Mouse (Mus musculus) midbrain, embryonic 16.5 days (tissue): ENCODE data around the gene Atp5g2. TPM values are rescaled to one million over a fixed set of nuclear protein-coding genes. Genes with fewer than 3 reads are reported as not detected.

Experiments
- ATAC-seq: fragments of 200-750 bp; cut with Nextera tagmentation; 2 replicates; pipeline ENCODE4 v1.8.0; 2017; ENCODE audit warnings: moderate TSS enrichment
- H3K27ac ChIP-seq: fragments of 300-500 bp; sonication (generic); 2 replicates; pipeline ENCODE4 v1.5.1; 2014; ENCODE audit warnings: mild to moderate bottlenecking, low read length, mixed read lengths
- H3K27me3 ChIP-seq: fragments of 300-500 bp; sonication (generic); 2 replicates; pipeline ENCODE4 v1.6.1; 2014; ENCODE audit warnings: low read depth, low read length, mixed read lengths; ENCODE audit not compliant: control insufficient read depth, insufficient read depth
- H3K36me3 ChIP-seq: fragments of 300-500 bp; sonication (generic); 2 replicates; pipeline ENCODE4 v1.6.1; 2014; ENCODE audit warnings: mild to moderate bottlenecking, low read length, moderate library complexity, mixed read lengths; ENCODE audit not compliant: control insufficient read depth, insufficient read depth
- H3K4me1 ChIP-seq: fragments of 300-500 bp; sonication (generic); 2 replicates; pipeline ENCODE4 v1.6.1; 2014; ENCODE audit warnings: mild to moderate bottlenecking, low read length, mixed read lengths; ENCODE audit not compliant: control insufficient read depth, insufficient read depth
- H3K4me2 ChIP-seq: fragments of 300-500 bp; sonication (generic); 2 replicates; pipeline ENCODE4 v1.6.1; 2014; ENCODE audit warnings: mild to moderate bottlenecking, low read length, mixed read lengths
- H3K4me3 ChIP-seq: fragments of 300-500 bp; sonication (generic); 2 replicates; pipeline ENCODE4 v1.5.1; 2014; ENCODE audit warnings: low read depth, mild to moderate bottlenecking, low read length, moderate library complexity, mixed read lengths
- H3K9ac ChIP-seq: fragments of 300-500 bp; sonication (generic); 2 replicates; pipeline ENCODE4 v1.6.1; 2014; ENCODE audit warnings: low read depth, low read length, mixed read lengths
- H3K9me3 ChIP-seq: fragments of 300-500 bp; sonication (generic); replicated peaks from 2 replicates; pipeline ENCODE4 v1.6.1; 2014; ENCODE audit warnings: mild to moderate bottlenecking, low read length, mixed read lengths; ENCODE audit not compliant: control insufficient read depth, poor library complexity, severe bottlenecking
- WGBS: fragments of 180-500 bp; shearing (Covaris S2); extraction: QIAGEN DNeasy Blood & Tissue Kit; methylation state at CpG from one replicate; pipeline ENCODE4 v1.1.7; 2014; 5-methylcytosine and 5-hydroxymethylcytosine counted together
- polyA plus RNA-seq: library from polyadenylated mRNA; unstranded; fragments of >200 nt; fragmentation: Nextera tagmentation; extraction: Ambion mirVana; gene quantifications from 2 replicates; pipeline ENCODE4 v1.2.1, GENCODE M21; 2015

Atp5g2 gene
- polyA plus RNA-seq, result 46.9 and 49.8 TPM in 2 replicates

DNA sequence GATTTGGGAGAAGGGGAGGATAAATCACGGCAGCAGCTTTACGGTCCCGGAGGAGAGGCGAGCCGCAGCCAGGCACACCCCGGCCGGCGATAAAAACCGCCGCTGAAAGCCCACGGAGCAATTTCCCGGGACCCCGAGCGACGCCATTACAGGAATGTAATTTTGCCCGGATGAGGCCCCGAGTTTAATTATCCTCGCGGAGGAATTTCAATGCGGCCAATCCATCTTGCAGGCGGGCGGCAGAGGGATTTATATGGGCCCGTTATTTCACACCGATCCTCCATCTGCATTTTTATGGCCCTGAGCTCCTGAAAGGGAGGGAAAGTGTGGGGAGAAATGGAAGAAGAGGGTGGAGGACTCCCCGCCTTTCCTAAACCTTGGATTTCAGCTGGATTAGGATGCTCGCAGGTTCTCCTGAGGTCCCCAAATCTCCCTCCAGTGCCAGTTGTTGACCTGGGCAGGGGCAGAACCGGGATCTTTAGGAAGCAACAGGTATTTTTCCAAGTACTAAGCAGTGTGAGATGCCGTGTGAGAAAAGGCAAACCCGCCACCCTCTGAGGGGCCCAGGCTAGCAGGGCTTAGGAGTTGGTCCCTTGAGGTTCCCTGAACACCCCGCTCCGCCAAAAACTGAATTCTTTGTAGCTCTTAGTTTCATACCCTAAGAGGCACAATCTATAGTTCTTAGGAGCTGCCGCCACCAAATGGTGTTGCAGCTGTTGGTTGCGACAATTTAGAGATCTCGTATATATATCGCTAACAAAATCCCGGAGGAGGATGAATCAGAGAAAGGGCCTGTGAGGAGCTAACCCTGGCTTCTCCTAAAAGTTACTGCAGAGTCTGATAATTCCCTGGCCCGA is at the start of gene Atp5g2:
Atp5g2 (minus strand) TSS at position 138 of the 857 bp plus-strand sequence.
- ATAC-seq, result no peak
- Histone ChIP-seq H3K36me3 (0 out of 2 replicates have a peak, but pooled peaks cover under 1% of the 10 kb centered on the region), H3K4me1 (peaks cover 35% of the 10 kb centered on the region), H3K4me2 (peak within 1 kb of the TSS; percentile 75), H3K27ac (peak within 1 kb of the TSS; percentile 97), H3K27me3 (no peaks in the 10 kb centered on the region), H3K9ac (peak within 1 kb of the TSS; percentile 73), H3K9me3 (no peaks in the 10 kb centered on the region), H3K4me3 (peak within 1 kb of the TSS; percentile 45)
- under 1% methylated on average over 37 of the region's 37 CpGs for WGBS

- peak overlapping the region; percentile 60 for H3K27ac ChIP-seq
- peak overlapping the region; percentile 75 for H3K4me2 ChIP-seq
- H3K4me1 ChIP-seq, result peaks cover 12% of the 10 kb centered on the region
- H3K9ac ChIP-seq, result peak overlapping the region; percentile 75
- peak overlapping the region; percentile 79 for H3K4me3 ChIP-seq
- 0 out of 2 replicates have a peak, but pooled peaks have one; percentile 14 for ATAC-seq
- no peaks in the 10 kb centered on the region for H3K9me3 ChIP-seq
- 20% methylated on average over 14 of the region's 14 CpGs for WGBS
- peaks cover 17% of the 10 kb centered on the region for H3K36me3 ChIP-seq
- no peaks in the 10 kb centered on the region for H3K27me3 ChIP-seq
Observed at GRCm38 (mm10) chr15:102721016-102721898, 49.1 kb upstream of the Atp5g2 start.

GRCm38 (mm10) chr15:102716132-102716531 is 44.0 kb upstream of the Atp5g2 start:
- Histone ChIP-seq H3K27ac (no peak overlapping the region), H3K4me3 (no peak overlapping the region), H3K27me3 (no peaks in the 10 kb centered on the region), H3K36me3 (peaks cover 53% of the 10 kb centered on the region), H3K4me1 (peaks cover 7% of the 10 kb centered on the region), H3K4me2 (no peak overlapping the region), H3K9me3 (no peaks in the 10 kb centered on the region), H3K9ac (no peak overlapping the region)
- no peak for ATAC-seq
- WGBS, result 72% methylated on average over 12 of the region's 12 CpGs

GRCm38 (mm10) chr15:102707736-102708269 is 35.7 kb upstream of the Atp5g2 start:
- 60% methylated on average over 6 of the region's 6 CpGs for WGBS
- no peak overlapping the region for H3K4me2 ChIP-seq
- H3K36me3 ChIP-seq, result peaks cover 43% of the 10 kb centered on the region
- H3K27me3 ChIP-seq, result no peaks in the 10 kb centered on the region
- no peak overlapping the region for H3K27ac ChIP-seq
- H3K9me3 ChIP-seq, result no peaks in the 10 kb centered on the region
- no peak for ATAC-seq
- no peak overlapping the region for H3K9ac ChIP-seq
- peaks cover 8% of the 10 kb centered on the region for H3K4me1 ChIP-seq
- no peak overlapping the region for H3K4me3 ChIP-seq

GRCm38 (mm10) chr15:102705923-102706503 is 33.9 kb upstream of the Atp5g2 start:
- no peak overlapping the region for H3K9ac ChIP-seq
- H3K9me3 ChIP-seq, result no peaks in the 10 kb centered on the region
- H3K4me2 ChIP-seq, result no peak overlapping the region
- peaks cover 30% of the 10 kb centered on the region for H3K36me3 ChIP-seq
- peak overlapping the region; percentile 36 for H3K27ac ChIP-seq
- peak; percentile 55; the same call in 1 of the 2 replicates for ATAC-seq
- H3K27me3 ChIP-seq, result no peaks in the 10 kb centered on the region
- WGBS, result 62% methylated on average over 7 of the region's 7 CpGs
- no peak overlapping the region for H3K4me3 ChIP-seq
- peaks cover 8% of the 10 kb centered on the region for H3K4me1 ChIP-seq

- peaks cover 23% of the 10 kb centered on the region for H3K36me3 ChIP-seq
- H3K27ac ChIP-seq, result peak overlapping the region; percentile 36
- H3K27me3 ChIP-seq, result no peaks in the 10 kb centered on the region
- 47% methylated on average over 9 of the region's 9 CpGs for WGBS
- no peak overlapping the region for H3K4me3 ChIP-seq
- no peak overlapping the region for H3K9ac ChIP-seq
- H3K4me1 ChIP-seq, result peaks cover 8% of the 10 kb centered on the region
- H3K4me2 ChIP-seq, result no peak overlapping the region
- no peak for ATAC-seq
- no peaks in the 10 kb centered on the region for H3K9me3 ChIP-seq
Observed at GRCm38 (mm10) chr15:102705226-102705894, 33.2 kb upstream of the Atp5g2 start.

- Histone ChIP-seq H3K27me3 (no peaks in the 10 kb centered on the region), H3K4me1 (peaks cover 8% of the 10 kb centered on the region), H3K4me2 (no peak overlapping the region), H3K4me3 (no peak overlapping the region), H3K36me3 (peaks cover 18% of the 10 kb centered on the region), H3K9ac (no peak overlapping the region), H3K9me3 (no peaks in the 10 kb centered on the region), H3K27ac (peak overlapping the region; percentile 2)
- no peak for ATAC-seq
- 66% methylated on average over 5 of the region's 5 CpGs for WGBS
Observed at GRCm38 (mm10) chr15:102704806-102705205, 32.7 kb upstream of the Atp5g2 start.

DNA sequence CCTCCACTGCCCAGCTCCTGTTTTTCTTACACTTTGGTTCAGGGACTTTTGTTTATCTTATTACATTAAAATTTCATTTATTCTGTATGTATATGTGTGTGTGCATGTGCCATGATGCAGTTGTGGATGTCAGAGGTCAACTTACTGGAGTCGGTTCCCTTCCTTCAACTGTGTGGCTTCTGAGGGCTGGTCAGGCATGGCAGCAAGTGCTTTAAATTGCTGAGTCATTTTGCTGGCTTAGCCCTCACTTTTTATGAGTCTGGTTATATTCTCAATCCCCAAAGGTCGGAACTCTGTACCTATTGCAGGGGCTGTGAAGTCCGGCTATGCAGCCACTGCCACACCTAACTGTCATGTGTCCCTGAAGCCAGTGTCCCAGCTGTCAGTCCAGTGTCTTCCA is 30.8 kb upstream of the Atp5g2 start:
- peaks cover 10% of the 10 kb centered on the region for H3K4me1 ChIP-seq
- H3K36me3 ChIP-seq, result peaks cover 3% of the 10 kb centered on the region
- no peaks in the 10 kb centered on the region for H3K9me3 ChIP-seq
- no peak overlapping the region for H3K9ac ChIP-seq
- 85% methylated on average over 3 of the region's 3 CpGs for WGBS
- ATAC-seq, result no peak
- H3K27ac ChIP-seq, result no peak overlapping the region
- no peak overlapping the region for H3K4me2 ChIP-seq
- peaks cover 1% of the 10 kb centered on the region; the same call in 1 of the 2 replicates for H3K27me3 ChIP-seq
- no peak overlapping the region for H3K4me3 ChIP-seq
